Mouse (Mus musculus) left cerebral cortex, adult 9 months (tissue): ENCODE data around the gene Abcc12.
A peak's percentile ranks its signal among the peaks of the same experiment; 100 is the strongest.

Experiments
- DNase-seq, 2 experiments: peaks; one replicate each; pipeline ENCODE4 v3.0.0; 2022; ENCODE audit warnings: low spot score in 2 of 2

Gene Abcc12

DNA sequence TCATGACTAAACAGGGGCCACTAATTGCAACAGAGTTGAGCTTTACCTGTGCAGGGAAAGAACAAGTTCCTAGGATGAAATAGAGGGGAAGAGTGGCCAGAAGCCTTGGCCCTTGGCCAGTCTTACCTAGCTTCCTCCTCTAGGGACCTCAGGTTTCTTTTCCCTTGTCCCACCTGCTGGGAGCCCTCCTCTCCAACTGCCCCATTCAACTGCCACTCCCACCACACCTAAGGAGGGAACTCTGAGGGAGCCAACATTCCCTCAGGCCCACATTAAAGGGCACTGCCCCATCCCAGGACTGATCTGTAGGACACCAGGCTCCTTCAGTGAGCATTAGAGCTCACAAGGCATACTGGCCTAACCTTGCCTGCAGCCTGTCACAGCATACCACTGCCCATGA is at the start of gene Abcc12:
Abcc12 (minus strand) TSS at position 229 of the 400 bp plus-strand sequence.
- no peak for DNase-seq

DNA sequence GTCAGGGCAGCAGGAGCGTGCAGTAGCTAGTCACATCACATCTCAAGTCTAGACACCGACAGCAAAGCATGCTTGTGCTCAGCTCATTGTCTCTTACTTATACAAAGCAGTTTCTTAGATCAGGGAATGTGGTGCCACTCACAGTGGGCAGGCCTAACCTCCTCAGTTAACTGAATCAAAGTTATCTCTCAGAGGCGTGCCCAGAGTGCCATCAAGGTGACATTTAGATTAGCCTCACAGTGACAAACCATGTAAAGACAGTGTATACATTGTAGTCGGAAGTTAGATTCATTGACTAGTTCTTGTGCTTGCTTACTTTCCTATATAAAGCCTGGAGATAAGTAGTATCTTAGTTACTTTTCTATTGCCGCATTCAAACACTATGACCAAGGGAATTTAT is 49.7 kb upstream of the Abcc12 start:
- no peak for DNase-seq

DNA sequence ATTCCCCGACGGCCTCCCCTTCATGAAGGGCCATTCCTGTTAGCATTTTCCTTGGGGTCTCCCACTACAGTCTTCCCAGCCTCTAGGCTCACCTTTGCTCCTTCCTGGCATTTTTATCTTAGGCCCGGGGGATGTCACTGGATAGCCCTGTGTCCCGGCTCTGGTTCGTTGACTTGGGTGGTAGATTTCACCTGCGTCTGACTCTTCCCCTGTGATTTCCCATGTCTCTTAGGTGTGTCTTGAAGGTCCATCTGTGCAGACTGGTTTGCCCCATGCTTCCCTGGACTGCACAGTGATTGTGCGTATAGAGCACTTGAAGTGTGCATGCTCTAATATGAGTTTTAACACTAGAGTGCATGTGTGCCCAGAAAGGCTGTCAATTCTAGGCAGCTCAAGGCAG is 44.4 kb upstream of the Abcc12 start:
- DNase-seq: no peak

DNA sequence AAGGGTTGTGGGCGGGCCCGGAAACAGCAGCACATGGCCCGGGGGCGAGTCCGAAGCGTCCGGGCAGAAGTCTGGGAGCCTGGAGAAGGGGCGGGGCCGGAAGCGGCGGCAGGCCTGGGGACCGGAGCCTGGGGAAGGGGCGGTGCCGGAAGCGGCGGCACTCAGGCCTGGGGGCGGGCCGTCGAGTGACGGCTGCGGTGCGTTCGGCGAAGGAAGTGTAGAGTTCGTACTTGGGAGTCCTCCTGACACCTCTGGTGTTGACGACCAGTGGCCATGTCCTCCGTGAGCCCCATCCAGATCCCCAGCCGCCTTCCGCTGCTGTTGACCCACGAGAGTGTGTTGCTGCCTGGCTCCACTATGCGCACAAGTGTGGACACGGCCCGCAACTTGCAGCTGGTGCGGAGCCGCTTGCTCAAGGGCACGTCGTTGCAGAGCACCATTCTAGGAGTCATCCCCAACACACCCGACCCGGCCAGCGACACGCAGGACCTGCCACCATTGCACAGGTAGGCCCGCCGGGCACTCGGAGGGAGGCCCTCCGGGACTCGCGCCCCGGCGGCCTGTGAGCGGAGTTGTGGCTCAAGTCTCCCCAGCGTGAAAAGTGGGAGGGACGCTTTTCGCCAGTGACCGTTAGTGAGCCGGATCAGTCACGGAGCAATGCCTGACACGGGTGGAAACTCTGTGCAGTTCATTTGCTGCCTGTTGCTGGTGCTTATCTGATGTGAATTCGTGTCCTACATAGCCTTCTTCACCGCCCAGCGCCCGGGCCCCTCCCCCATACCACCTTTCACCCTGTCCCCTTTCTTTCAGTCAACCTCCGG is 43.6 kb upstream of the Abcc12 start, which contains the start of gene Lonp2:
Lonp2 (plus strand) TSS at position 133 of the 821 bp plus-strand sequence.
- peak; percentile 88 to 96 for DNase-seq

DNA sequence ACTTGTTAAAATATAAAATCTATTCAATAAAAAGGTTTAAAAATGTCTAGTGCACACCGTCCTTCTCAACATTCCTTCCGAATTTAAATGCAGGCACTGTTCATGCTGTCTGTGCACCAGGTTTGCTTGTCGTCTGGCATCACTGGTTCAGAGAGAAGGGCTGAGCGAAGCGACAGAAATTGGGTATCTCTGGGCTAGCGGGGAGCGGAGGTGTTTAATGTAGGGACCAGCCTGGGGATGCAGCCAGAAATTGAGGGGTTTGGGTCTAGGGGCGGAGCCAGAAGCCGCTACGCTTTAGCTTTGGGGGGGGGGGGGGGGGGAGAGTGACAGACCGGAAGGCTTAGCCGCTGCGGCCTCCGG is 43.0 kb upstream of the Abcc12 start:
- DNase-seq: no peak

DNA sequence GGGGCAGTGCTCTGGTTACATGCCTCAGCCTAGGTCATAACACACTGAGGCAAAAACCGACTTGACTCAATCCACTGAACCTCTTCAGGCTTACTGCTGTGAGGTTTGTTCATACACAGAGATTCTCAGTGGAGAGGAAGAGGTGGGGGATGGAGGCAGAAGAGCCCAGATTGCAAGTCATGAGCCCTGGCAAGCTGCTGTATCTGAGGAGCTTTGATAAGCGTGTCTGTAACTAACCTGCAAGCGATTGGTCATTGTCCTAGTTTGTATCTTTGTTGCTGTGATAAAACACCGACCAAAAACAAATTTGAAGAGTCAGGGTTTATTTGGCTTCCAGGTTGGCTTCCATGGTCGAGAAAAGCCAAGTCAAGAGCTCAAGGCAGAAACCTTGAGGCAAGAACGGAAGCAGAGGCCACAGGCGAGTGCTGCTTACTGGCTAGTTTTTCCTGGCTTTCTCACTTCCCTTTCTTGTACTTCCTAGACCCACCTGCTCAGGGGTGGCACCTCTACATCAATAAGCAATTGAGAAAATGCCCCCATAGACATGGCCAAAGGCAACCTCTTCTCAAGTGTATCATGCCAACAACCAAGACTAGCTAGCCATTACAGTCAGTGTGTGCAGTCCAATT is 37.4 kb upstream of the Abcc12 start:
- DNase-seq: no peak

DNA sequence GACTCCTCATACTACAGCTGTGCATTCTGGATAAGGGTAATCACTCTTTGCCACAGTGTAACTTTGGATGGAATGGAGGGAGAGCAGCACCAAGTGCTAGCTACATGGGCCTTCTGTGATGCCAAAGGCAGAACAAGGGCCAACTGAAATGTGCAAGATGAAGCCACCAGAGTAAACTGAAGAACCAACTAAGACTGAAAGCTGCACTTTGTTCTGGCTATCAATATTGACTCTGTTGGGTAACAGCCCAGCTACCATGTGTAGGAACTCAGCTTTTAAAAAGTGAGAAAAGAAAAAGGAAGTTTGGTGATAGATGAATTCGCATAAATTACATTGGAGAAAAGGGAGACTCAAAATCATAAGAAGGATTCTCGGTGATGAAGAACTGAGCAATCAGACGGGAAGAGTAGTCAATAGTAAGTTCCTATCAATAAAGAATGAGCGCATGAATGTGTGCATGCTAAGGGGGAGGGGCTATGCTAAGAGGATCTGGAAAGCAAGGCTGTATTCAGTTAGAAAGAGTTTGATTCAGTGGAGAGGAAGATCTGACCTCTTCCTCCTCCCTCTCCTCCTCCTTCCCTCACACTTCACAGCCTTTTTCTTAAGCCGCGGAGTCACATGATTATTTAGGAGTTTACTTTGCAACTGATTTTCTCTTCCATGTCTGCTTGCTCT is 34.7 kb upstream of the Abcc12 start:
- no peak for DNase-seq

DNA sequence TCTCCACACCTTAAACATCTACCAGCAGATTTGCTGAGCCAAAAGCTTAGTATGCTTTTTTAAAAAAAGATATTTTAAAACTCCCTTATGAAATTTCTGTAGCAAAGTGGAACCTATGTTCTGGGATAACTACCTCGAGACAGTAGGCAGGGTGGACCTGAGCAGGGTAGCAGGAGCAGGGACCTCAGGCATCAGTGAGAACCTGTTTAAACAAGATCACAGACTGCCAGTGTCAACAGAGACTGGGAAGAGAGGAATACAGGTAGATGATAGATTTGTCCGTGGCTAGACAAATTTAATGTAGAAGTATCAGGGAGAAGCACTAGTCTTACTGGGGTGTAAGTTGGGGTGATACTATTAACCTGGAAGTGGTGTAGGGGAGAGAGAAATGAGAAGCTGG is 33.3 kb upstream of the Abcc12 start:
- no peak for DNase-seq

DNA sequence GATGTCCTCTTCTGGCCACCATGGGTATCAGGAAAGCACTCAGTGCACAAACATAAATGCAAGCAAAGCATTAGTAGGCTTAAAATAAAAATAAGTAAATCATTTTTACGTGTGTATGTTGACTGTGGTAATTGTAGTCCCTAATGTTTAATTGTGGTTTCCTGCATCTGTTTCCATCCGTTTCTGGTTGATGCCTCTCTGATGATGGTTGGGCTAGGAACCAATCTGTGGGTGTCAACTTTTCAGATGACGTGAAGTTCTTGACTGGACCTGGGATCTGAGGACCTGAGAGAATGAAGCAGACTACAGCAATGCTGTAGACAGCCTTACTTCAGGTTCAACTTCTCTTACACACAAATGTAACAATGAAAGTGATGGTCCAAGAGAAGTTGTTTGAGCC is 24.2 kb upstream of the Abcc12 start:
- no peak for DNase-seq

DNA sequence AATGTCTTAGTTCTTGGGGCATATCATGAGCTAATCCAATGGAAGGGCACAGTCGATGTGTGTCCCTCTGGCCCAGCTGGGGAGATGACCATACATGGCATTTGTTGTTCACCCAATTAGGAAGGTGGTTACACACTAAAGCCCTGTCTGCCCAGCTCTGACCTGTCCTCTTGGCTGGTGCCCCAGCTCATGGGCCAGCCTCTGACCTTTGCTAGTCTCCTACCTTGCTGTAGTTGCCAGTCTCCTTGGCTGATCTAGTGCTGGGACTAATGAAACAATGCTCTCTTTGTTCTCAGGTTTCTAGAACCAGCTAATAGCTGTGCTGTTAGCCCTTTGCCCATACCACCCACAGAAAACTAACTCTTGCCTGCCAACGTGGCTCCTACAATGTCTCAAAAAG is 22.7 kb upstream of the Abcc12 start:
- DNase-seq: no peak

DNA sequence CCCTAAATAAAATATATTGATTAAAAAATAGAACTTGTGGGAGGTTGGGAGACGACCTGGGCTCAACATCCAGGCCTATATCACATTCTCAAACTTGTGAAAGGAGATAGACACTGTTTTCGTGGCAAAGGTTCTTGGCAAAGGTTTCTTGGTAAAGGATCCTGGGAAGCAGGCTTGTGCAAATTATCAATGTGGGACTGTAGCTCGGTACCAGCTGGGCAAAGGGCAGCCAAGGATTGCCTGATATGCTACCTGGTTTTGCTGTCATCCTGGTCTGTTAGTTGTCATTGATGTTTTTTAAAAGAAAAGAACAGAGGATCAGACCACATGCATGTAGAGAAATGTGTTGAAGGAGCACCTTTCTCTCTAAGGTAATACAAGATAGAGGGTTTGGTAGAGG is 19.8 kb upstream of the Abcc12 start:
- DNase-seq: no peak

DNA sequence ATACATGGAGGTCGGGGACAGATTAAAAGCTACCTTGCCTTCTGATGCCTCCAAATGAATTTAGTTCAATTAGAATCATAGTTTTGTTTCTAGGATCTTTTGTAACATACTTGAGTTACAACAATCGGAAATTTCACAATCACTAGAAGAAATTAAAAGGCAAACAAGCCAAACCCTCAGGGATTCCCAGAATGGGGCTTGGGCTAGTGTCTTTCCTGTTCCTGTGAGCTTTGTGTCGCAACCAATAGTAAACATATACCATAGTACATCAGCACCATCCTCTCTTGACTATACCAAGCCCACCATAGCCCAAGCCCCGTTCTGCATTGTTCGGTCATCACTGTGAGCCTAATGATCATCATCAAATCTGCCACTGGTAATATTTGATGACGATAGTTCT is 18.8 kb upstream of the Abcc12 start:
- DNase-seq: no peak

DNA sequence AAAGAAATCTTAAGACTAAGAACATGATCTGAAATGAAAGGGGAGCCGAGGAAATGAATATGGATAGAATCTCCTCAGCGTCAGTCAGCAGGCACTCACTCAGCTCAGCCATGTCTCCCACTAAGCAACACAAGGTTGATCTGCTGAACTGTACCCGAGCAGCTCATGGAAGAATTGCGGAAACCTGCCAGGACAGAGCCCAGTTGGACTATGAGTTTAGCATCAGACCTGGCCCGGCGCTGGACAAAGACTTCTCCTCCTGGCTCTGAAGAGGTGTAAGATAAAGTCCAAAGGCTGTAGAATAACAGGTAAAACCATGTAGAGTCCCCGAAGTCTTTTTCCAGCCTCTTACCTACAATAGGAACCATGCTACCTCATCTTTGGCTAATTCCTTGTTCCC is 17.2 kb upstream of the Abcc12 start:
- no peak for DNase-seq

DNA sequence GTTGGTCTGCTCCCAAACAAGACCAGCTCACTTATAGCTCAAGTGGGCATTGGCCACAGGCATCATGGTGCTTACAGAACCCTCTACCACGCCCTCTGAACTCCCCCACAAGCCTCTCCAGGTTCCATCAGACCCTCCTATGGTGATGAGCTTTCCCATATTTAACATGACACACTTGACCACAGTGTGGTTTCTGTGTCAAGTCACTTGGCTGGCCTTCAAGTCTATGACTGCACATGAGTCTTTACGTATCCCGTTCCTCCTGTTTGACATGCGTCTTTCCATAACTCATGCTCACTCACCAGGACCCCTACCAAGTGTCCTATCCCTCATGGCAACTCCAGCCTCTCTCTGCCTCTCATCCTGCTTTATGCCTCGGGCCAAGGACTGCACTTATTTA is 15.2 kb upstream of the Abcc12 start:
- no peak for DNase-seq

DNA sequence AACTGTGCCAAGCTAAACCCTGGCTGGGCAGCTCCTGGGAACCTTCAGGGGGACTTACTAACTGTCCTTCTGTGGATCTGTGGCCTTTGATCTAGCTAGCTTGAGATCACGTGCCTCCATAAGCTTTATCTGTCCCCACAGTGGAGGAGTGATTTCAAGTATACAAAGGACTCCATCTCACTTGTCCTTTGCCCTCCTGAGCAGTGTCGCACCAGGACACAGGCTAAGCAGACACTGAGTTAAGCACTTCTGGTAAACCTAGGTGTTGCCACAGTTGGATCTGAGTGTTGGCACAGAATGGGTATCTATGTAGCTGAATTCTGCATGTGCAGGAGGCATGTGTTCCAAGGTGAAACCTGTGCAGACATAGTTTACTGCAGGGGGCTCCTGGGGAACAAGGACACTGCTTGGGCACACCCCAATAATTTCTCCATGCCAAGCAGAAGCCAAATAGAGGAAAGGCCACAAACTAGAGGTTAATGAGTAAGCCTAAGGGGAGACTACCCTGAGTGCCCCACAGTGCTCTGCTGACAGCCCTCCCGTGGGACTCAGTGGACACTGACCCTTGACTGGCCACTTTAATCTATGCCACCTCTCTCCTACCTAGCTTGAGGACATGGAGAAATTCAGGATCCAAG is 13.8 kb upstream of the Abcc12 start:
- no peak for DNase-seq

DNA sequence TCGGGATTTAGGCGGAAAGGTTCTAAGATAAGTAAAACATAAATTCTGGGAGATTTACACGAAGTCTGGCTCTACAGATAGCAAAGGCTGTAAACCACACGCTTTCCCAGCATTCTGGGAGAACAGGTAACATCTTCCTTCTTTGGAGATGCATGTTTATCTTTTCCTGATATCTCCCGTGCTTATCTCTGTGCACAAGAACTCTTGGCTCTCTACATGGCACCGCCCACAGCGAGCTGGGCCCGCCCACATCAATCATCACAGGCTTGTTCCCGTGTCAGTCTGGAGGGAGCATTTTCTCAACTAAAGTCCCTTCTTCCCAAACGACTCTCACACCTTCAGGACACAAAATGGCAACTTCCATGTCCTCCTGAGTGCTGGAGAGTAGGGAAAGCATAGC is 12.6 kb upstream of the Abcc12 start:
- no peak for DNase-seq

DNA sequence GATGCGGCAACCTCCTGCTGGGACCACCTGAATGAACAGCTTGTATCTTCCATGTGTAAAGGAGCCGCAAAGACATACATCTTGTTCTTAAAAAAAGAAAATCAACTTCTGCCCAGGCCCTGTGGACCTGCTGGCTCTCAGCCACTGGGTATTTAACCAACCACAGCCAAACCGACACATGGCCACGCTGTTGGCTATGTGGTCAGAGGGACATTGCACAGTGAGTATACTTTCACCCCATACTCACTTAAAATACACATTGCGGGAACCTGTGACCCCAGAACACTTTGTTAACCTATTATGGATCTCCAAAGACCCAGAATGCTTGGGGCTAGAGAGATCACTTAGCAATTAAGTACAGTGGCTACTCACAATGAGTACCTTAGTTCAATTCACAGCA is 7.9 kb upstream of the Abcc12 start:
- DNase-seq: no peak

DNA sequence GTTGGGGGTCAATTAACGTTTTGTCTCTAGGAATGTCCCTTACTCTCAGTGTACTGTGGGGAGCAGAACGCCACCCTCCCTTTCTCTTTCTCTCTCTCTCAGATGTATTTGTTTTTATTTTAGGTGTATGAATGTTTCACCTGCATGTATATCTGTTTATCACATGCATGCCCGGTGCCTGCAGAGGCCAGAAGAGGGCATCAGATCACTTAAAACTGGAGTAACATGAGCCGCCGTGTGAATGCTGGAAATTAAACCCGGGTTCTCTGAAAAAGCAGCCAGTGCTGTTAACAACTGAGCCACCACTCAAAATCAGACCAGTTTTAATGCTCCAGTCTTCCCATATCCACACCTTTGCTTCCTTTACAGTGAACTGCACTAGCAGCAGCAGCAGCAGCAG is 6.2 kb upstream of the Abcc12 start:
- DNase-seq: no peak

DNA sequence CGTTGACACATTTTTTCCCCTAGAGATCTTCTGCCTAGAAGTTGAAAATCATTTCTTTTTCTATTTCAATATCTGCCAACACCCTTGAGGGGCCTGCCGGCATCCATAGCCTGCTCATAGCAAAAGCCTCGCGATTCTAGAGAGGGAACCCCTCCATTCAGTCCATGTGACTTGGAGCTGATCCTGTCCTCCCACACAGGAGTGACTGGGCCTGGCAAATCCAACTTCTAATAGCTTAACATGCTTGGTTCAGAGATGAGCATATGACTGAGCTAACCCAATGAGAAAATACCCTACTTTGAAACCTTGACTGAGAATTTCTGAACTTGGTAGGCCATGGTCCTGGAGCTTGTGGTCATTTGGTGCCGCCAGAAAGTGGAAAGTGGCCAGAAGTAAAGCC is 5.6 kb upstream of the Abcc12 start:
- no peak for DNase-seq

DNA sequence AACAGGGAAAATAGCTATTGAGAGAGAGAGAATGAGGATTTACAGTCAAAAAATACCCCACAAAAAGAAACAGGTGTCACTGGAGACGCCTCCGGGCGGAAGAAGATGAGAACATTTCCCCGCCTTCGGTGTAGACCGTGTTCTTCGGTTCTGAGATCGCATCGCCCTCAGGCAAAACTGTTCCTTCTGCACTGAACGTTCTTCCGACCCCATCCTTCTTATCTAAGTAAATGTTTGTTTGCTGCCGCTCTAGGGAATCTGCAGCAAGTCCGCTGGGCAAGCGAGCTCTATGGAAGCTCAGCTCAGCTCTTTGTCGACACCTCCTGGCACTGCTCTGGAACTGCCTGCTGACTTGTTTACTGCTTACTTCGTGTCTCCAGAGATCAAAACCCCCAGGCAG is 5.0 kb upstream of the Abcc12 start:
- DNase-seq: peak; percentile 43 to 81

DNA sequence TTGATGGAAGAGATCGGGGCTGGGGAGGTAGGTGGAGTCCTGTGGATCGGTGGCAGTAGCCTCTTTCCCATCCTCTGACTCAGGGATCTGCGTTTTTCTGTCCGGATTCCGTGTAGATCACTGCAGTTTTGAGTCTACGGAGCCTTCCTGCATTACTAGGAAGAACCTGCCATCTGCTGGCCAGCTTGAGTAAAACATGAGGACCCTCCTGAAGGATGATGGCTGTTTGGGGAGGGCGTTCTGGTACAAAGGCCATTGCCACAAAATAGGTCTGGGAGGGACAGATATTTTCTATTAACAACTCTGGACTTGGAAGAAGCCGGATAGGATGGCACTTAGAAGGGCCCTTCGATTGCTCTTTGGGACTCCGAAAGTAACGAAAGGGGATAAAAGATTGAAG is 4.6 kb upstream of the Abcc12 start:
- peak in 1 of 2 experiments; percentile 90 for DNase-seq

DNA sequence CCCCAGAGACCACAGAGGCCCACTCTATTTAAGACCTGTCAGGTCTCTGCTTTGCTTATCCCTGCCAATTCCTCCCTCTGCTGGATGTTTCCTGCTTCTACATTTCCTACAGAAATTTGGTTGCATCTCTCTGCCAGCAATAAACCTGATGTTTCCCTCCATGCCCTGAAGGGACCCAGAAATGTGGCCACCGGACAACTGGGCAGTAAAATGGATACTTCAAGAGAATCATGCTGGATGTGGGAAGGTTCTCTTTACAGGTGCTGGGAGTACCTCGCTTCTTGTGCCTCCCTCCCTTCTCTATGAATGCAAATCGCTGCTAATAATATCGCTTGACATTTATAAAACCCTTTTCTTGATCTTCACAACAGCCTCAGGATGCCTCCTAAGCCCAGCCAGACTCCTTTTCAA is 1.4 kb upstream of the Abcc12 start:
- no peak for DNase-seq

DNA sequence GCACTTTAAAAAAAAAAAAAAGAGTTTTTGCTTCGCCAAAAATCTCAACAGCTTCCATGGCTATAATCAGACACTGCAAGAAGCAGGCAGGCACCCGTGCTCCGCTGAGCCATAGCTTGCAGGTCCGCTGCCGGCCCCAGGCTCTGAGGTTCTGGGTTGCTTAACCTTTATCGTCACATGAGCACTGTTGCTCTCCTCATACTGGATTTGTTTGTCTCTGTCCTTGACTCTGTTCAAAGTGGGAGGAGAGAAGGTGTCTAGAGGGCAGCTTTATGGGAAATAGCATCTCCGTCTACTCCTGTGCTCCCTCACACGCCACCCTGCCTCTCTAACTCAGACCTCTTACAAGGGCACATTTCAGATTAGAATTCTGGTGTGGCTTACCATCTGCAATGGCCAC is 1.8 kb downstream of the Abcc12 start:
- no peak for DNase-seq
